Mouse (Mus musculus): ENCODE measurements around the gene Vmn2r29.
"Not testable (repeated sequence)": the region's sequence is repeated elsewhere in the genome, so short reads cannot be mapped to it uniquely, and the experiment has no call there.

GRCm38 (mm10) chr7:7277966-7278567 is 30.9 kb upstream of the Vmn2r29 start, which contains the start of gene Gm45844:
- TF ChIP-seq EP300 (IDR thresholded peaks at IDR 0.05; ENCODE audit: low read length); POLR2A (IDR thresholded peaks at IDR 0.05; ENCODE audit: low read depth, low read length); MAX (IDR thresholded peaks at IDR 0.05; ENCODE audit: low read length); RCOR1 (conservative IDR thresholded peaks at IDR 0.05; ENCODE audit: low read depth, low read length); JUND (conservative IDR thresholded peaks at IDR 0.05; ENCODE audit: low read depth, low read length): not testable (repeated sequence)
- TF ChIP-seq SMC3 (IDR thresholded peaks at IDR 0.05; ENCODE audit: low read depth, low read length) (peak; percentile 80), CTCF (conservative IDR thresholded peaks at IDR 0.05 in 1 of 2, IDR thresholded peaks at IDR 0.05 in 1 of 2; ENCODE audit: low read depth in 2 of 2, low read length in 2 of 2) (peak; percentile 83 to 87), TCF12 (IDR thresholded peaks at IDR 0.05; ENCODE audit: low read depth, low read length) (peak; percentile 45; the same call in 1 of the 2 replicates), RAD21 (IDR thresholded peaks at IDR 0.05; ENCODE audit: low read depth, low read length) (peak; percentile 24)

Data from CH12.LX (cell line).